Mouse (Mus musculus) C2C12 (cell line): ENCODE measurements around the gene Sult4a1.

Experiments
- CEBPB ChIP-seq: IDR thresholded peaks from one replicate; pipeline ENCODE4 v1.6.1; 2011; ENCODE audit warnings: low read depth, mild to moderate bottlenecking, control low read depth, moderate library complexity
- CTCF ChIP-seq: IDR thresholded peaks from one replicate; pipeline ENCODE4 v1.5.1; 2011; ENCODE audit not compliant: control insufficient read depth, insufficient read depth, insufficient read length
- MAX ChIP-seq: IDR thresholded peaks from one replicate; pipeline ENCODE4 v1.6.1; 2011; ENCODE audit warnings: mild to moderate bottlenecking, control low read depth
- MYOG ChIP-seq: IDR thresholded peaks from one replicate; pipeline ENCODE4 v1.6.1; 2011; ENCODE audit not compliant: control insufficient read depth, insufficient read length; ENCODE audit errors: extremely low read depth

GRCm38 (mm10) chr15:84105105-84105923 lies at the start of gene Sult4a1:
- TF ChIP-seq CTCF, result no peak
- no peak for TF ChIP-seq CEBPB
- no peak for TF ChIP-seq MAX
- TF ChIP-seq MYOG, result no peak
